Mouse (Mus musculus) frontal cortex, adult 2 months (tissue): ENCODE data around the gene Ifitm2. TPM values are rescaled to one million over a fixed set of nuclear protein-coding genes. Genes with fewer than 3 reads are reported as not detected.

ENCODE experiments used
- DNase-seq, 2 experiments: peaks; one replicate each; pipeline ENCODE4 v3.0.0; 2022; ENCODE audit warnings: low spot score in 1 of 2; ENCODE audit errors: extremely low spot score in 1 of 2
- polyA plus RNA-seq: library from polyadenylated mRNA; depleted of rRNA; stranded (reverse); fragments of >200 nt; gene quantifications from 2 replicates; pipeline ENCODE4 v1.2.3, GENCODE M21; 2012; rRNA removed

Ifitm2 gene
- polyA plus RNA-seq, 1 experiment = 48.9 TPM

- DNase-seq = no peak
Observed at GRCm38 (mm10) chr7:140908181-140908580, 47.6 kb downstream of the Ifitm2 start.

GRCm38 (mm10) chr7:140907697-140908096 is 48.1 kb downstream of the Ifitm2 start:
- no peak for DNase-seq

DNA sequence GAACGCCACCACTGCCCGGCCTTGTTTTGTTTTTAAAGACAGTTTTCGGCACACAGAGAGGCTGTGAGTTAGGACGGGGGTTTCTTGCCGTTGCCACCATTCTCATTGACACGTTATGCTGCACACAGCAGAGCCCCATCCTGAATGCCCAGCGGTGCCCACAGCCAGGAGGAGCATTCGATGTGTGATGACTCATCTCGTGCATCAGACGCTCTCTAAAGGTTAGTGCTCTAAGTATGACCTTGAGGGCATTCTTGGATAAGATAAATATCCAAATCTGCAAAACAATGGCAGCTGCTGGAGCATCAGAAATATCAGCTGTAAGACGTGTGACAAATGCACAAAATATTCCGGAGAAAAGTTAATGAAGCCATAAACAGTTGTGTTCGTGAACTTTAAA is 48.7 kb downstream of the Ifitm2 start:
- DNase-seq = no peak

GRCm38 (mm10) chr7:140905642-140906081 is 50.1 kb downstream of the Ifitm2 start:
- no peak for DNase-seq

Other genes with a start within 250 kb of the Ifitm2 start
- 0.32 and 0.95 TPM in 2 replicates for gene Cyp2e1, start 192.2 kb downstream of the Ifitm2 start, polyA plus RNA-seq
- gene Syce1, start 168.1 kb downstream of the Ifitm2 start, polyA plus RNA-seq = 0.50 and 0.66 TPM in 2 replicates
- gene Zfp941, start 133.8 kb downstream of the Ifitm2 start, polyA plus RNA-seq = 18.5 and 22.4 TPM in 2 replicates
- gene Urah, start 121.0 kb downstream of the Ifitm2 start, polyA plus RNA-seq = 0.78 and 1.4 TPM in 2 replicates
- 1.4 and 6.3 TPM in 2 replicates for gene Scgb1c1, start 110.4 kb downstream of the Ifitm2 start, polyA plus RNA-seq
- gene Odf3, start 108.2 kb downstream of the Ifitm2 start, polyA plus RNA-seq = 0.26 and 0.36 TPM in 2 replicates
- gene Gm45785, start 99.7 kb downstream of the Ifitm2 start, polyA plus RNA-seq = 0.13 and 0.16 TPM in 2 replicates
- 68.7 and 84.4 TPM in 2 replicates for gene Ric8a, start 99.0 kb downstream of the Ifitm2 start, polyA plus RNA-seq
- gene Bet1l, start 98.4 kb downstream of the Ifitm2 start, polyA plus RNA-seq = 31.9 and 32.3 TPM in 2 replicates
- 92.8 and 99.7 TPM in 2 replicates for gene Psmd13, start 74.0 kb downstream of the Ifitm2 start, polyA plus RNA-seq
- 116 and 137 TPM in 2 replicates for gene Sirt3, start 73.7 kb downstream of the Ifitm2 start, polyA plus RNA-seq
- gene Cox8b, start 55.5 kb downstream of the Ifitm2 start, polyA plus RNA-seq = 0.57 and 0.76 TPM in 2 replicates
- 0.17 and 0.18 TPM in 2 replicates for gene Nlrp6, start 35.1 kb downstream of the Ifitm2 start, polyA plus RNA-seq
- gene Pgghg, start 14.6 kb downstream of the Ifitm2 start, polyA plus RNA-seq = 6.9 and 7.1 TPM in 2 replicates
- 0.15 TPM in 1 of 2 replicates, not detected in the other for gene Ifitm5, start 5.7 kb downstream of the Ifitm2 start, polyA plus RNA-seq
- gene Gm45717, start 50 bp downstream of the Ifitm2 start, polyA plus RNA-seq = not detected in 2 replicates
- 28.8 and 33.2 TPM in 2 replicates for gene Ifitm1, start 11.2 kb upstream of the Ifitm2 start, polyA plus RNA-seq
- gene Ifitm3, start 54.8 kb upstream of the Ifitm2 start, polyA plus RNA-seq = 72.6 and 82.1 TPM in 2 replicates
- gene Ifitm6, start 61.9 kb upstream of the Ifitm2 start, polyA plus RNA-seq = 0.86 and 1.0 TPM in 2 replicates
- gene Gm17387, start 73.1 kb upstream of the Ifitm2 start, polyA plus RNA-seq = not detected in 2 replicates
- gene B4galnt4, start 105.1 kb upstream of the Ifitm2 start, polyA plus RNA-seq = 99.1 and 103 TPM in 2 replicates
- 0.11 and 0.22 TPM in 2 replicates for gene Pkp3, start 122.2 kb upstream of the Ifitm2 start, polyA plus RNA-seq
- 3.7 and 4.0 TPM in 2 replicates for gene Sigirr, start 144.6 kb upstream of the Ifitm2 start, polyA plus RNA-seq
- 0.08 and 0.10 TPM in 2 replicates for gene Ano9, start 161.8 kb upstream of the Ifitm2 start, polyA plus RNA-seq
- 52.1 and 62.4 TPM in 2 replicates for gene Ptdss2, start 166.4 kb upstream of the Ifitm2 start, polyA plus RNA-seq
- gene Rnh1, start 216.9 kb upstream of the Ifitm2 start, polyA plus RNA-seq = 34.5 and 36.4 TPM in 2 replicates
- gene Hras, start 238.0 kb upstream of the Ifitm2 start, polyA plus RNA-seq = 243 and 245 TPM in 2 replicates
- 4.8 and 5.5 TPM in 2 replicates for gene Lrrc56, start 238.2 kb upstream of the Ifitm2 start, polyA plus RNA-seq